Mouse (Mus musculus) stomach, postnatal 0 days (tissue): ENCODE measurements around the gene 4933427D14Rik. TPM values are rescaled to one million over a fixed set of nuclear protein-coding genes. Genes with fewer than 3 reads are reported as not detected.

Source experiments
- ATAC-seq: fragments of 200-750 bp; cut with Nextera tagmentation; 2 replicates; pipeline ENCODE4 v1.8.0; 2017; ENCODE audit not compliant: low FRiP score, low TSS enrichment
- DNase-seq: peaks from one replicate; pipeline ENCODE4 v3.0.0-alpha.2; 2016; ENCODE audit warnings: low spot score
- H3K27ac ChIP-seq: fragments of 300-500 bp; sonication (generic); replicated peaks from 2 replicates; pipeline ENCODE4 v1.5.1; 2014; ENCODE audit warnings: mild to moderate bottlenecking, control low read depth
- H3K27me3 ChIP-seq: fragments of 300-500 bp; sonication (generic); 2 replicates; pipeline ENCODE4 v1.6.1; 2014; ENCODE audit warnings: low read length; ENCODE audit not compliant: control insufficient read depth, insufficient read depth
- H3K36me3 ChIP-seq: fragments of 300-500 bp; sonication (generic); 2 replicates; pipeline ENCODE4 v1.6.1; 2014; ENCODE audit warnings: low read length, mixed read lengths; ENCODE audit not compliant: control insufficient read depth, insufficient read depth
- H3K4me1 ChIP-seq: fragments of 300-500 bp; sonication (generic); replicated peaks from 2 replicates; pipeline ENCODE4 v1.6.1; 2014; ENCODE audit warnings: antibody characterized with exemption; ENCODE audit not compliant: control insufficient read depth, insufficient read depth
- H3K4me2 ChIP-seq: fragments of 300-500 bp; sonication (generic); replicated peaks from 2 replicates; pipeline ENCODE4 v1.6.1; 2014; ENCODE audit warnings: low read depth, mild to moderate bottlenecking, control low read depth, moderate library complexity
- H3K4me3 ChIP-seq: fragments of 300-500 bp; sonication (generic); 2 replicates; pipeline ENCODE4 v1.5.1; 2014; ENCODE audit warnings: low read depth, low read length, control low read depth
- H3K9ac ChIP-seq: fragments of 300-500 bp; sonication (generic); 2 replicates; pipeline ENCODE4 v1.6.1; 2014; ENCODE audit warnings: mild to moderate bottlenecking, low read length, control low read depth, mixed read lengths
- H3K9me3 ChIP-seq: fragments of 300-500 bp; sonication (generic); 2 replicates; pipeline ENCODE4 v1.6.1; 2016; ENCODE audit warnings: low read length; ENCODE audit not compliant: control insufficient read depth
- CTCF ChIP-seq: IDR thresholded peaks from 2 replicates; pipeline ENCODE4 v1.5.1; 2016; ENCODE audit warnings: antibody characterized with exemption, low read depth, mild to moderate bottlenecking, moderate library complexity
- EP300 ChIP-seq: optimal IDR thresholded peaks from 2 replicates; pipeline ENCODE3; 2016; ENCODE audit warnings: antibody characterized with exemption
- WGBS: fragments of 180-500 bp; shearing (Covaris S2); extraction: QIAGEN DNeasy Blood & Tissue Kit; methylation state at CpG from one replicate; pipeline ENCODE4 v1.1.7; 2014; 5-methylcytosine and 5-hydroxymethylcytosine counted together
- polyA plus RNA-seq: library from polyadenylated mRNA; unstranded; fragments of >200 nt; fragmentation: Nextera tagmentation; extraction: Ambion mirVana; gene quantifications from 2 replicates; pipeline ENCODE4 v1.2.1, GENCODE M21; 2015

The 4933427D14Rik gene
- polyA plus RNA-seq, 1 experiment from 2014 or later, result 7.2 TPM

DNA sequence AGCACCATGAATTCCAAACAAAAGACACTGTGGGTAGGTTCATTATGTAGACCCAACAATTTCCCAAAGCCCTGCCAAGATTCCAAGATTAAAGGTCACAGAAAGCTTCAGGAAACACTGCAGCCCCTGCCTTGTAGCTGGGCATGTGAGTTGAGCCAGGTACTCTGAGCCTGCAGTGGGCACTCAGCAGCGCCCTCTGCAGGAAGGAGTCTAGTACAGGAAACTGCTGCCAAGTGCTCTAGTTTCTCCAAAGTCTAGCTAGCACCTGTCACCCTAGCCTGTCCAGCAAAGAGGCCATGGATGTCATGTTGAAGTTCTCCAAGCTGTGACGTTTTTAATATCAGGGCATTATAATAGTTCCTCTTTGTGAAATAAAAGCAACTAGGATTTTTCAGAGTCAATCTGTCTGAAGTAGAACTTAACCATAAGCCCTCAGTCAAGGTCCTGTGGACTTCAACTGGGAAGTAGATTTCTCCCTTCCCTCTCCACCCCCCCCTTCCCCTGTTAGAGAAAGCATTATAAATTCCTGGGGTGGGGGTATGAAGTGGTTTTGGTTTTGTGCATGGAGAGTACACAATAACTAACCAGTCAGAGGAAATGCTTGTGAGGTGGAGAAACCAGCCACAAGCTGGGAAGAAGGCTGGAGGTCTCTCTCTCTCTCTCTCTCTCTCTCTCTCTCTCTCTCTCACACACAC, 61.9 kb downstream of the 4933427D14Rik start:
- H3K4me3 ChIP-seq, result no peak overlapping the region
- peak; percentile 74 for TF ChIP-seq CTCF
- no peak for TF ChIP-seq EP300
- ATAC-seq (no peak), DNase-seq (peak; percentile 71)
- no peaks in the 10 kb centered on the region for H3K27me3 ChIP-seq
- no peaks in the 10 kb centered on the region for H3K4me1 ChIP-seq
- H3K36me3 ChIP-seq, result no peaks in the 10 kb centered on the region
- no peak overlapping the region for H3K9ac ChIP-seq
- H3K27ac ChIP-seq, result no peak overlapping the region
- no peaks in the 10 kb centered on the region for H3K9me3 ChIP-seq
- no peak overlapping the region for H3K4me2 ChIP-seq
- WGBS, result 22% methylated on average over 2 of the region's 2 CpGs

DNA sequence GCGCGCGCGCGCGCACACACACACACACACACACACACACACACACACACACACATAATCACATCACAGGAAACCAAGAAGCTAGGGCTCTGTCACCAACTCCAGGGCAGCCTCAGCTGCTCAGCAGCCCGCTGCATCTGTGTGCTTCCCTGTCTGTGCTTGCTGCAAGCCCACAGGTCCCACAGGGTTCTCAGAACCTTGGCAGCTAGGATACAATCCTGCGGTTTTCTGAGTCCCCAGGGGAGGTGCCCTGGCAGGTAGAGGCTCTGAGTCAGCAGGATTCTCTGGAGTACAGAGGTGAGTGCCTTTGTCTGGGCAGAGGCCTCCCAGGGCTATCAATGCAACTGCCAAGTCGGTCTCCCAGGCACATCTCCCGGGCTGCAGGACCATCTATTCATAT, 64.4 kb downstream of the 4933427D14Rik start:
- H3K27me3 ChIP-seq, result no peaks in the 10 kb centered on the region
- no peak overlapping the region for H3K27ac ChIP-seq
- no peak overlapping the region for H3K4me3 ChIP-seq
- no peaks in the 10 kb centered on the region for H3K9me3 ChIP-seq
- peak; percentile 86 for ATAC-seq
- WGBS, result 49% methylated on average over 10 of the region's 10 CpGs
- H3K4me1 ChIP-seq, result no peaks in the 10 kb centered on the region
- no peak overlapping the region for H3K9ac ChIP-seq
- no peak overlapping the region for H3K4me2 ChIP-seq
- H3K36me3 ChIP-seq, result no peaks in the 10 kb centered on the region
- DNase-seq, result peak; percentile 62
- TF ChIP-seq EP300, result no peak
- no peak for TF ChIP-seq CTCF

DNA sequence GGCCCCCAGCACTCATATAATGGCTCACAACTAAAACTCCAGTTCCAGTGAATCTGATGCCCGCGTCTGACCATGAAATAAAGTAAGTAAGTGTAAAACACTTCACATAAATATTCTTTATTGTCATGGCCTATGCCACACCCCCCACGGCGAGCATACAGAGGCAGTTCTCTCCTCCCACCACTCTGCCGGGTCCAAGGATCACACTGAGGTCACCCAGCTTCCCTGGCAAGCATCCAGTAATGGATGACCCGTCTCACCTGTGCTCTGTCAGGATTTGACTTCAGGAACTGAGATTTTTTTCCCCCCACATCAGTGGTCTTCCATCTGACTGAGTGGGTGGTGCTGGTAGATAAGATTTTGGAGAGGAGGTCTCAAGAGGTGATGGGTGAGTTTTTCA, 67.1 kb downstream of the 4933427D14Rik start:
- H3K36me3 ChIP-seq, result no peaks in the 10 kb centered on the region
- H3K9ac ChIP-seq, result no peak overlapping the region
- no peaks in the 10 kb centered on the region for H3K27me3 ChIP-seq
- peak; percentile 68 for DNase-seq
- 28% methylated on average over 6 of the region's 6 CpGs for WGBS
- TF ChIP-seq EP300 (no peak), CTCF (no peak)
- no peak overlapping the region for H3K4me2 ChIP-seq
- H3K27ac ChIP-seq, result no peak overlapping the region
- H3K4me3 ChIP-seq, result no peak overlapping the region
- no peaks in the 10 kb centered on the region for H3K4me1 ChIP-seq
- ATAC-seq, result peak; percentile 56; the same call in 1 of the 2 replicates
- no peaks in the 10 kb centered on the region for H3K9me3 ChIP-seq

DNA sequence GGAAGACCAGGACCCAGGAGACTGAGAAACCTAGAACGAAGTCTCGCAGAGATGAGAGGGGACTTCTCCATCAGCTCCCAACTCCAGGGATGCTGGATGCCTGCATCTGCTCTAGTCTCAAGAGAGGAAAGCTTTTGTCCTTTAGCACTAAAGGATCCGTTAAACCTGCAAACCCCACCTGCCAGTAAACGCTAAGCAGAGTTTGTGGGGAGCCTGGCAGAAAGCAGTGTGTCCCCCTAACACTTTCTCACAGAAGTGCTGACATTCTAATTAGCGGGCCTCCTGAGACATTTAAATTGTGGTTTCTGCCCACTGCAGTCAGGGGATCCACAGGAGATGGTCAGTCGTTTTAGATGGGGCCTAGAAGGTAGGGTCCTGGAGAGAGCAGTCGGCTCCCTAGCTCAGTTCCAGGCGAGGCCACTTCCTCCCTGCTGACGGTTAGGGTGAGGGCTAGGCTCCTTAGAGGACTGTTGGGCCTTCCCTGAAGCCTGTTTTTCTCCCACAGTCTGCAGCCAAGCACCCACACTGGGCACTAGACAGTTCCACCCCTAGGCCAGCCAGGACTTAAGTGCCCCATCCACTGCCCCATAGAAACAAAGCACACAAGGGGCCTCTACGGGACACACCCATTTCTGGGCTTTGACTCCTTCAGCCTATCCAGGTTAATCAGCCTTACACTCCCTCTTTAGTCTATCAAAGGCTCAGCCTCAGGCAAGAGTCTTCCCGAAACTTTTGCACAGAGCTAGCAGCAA, 70.9 kb downstream of the 4933427D14Rik start:
- TF ChIP-seq EP300 (no peak), CTCF (no peak)
- Histone ChIP-seq H3K4me2 (peak overlapping the region; percentile 96), H3K4me3 (peak overlapping the region; percentile 57), H3K4me1 (peaks cover 10% of the 10 kb centered on the region), H3K36me3 (no peaks in the 10 kb centered on the region), H3K9me3 (no peaks in the 10 kb centered on the region), H3K27ac (peak overlapping the region; percentile 56), H3K27me3 (no peaks in the 10 kb centered on the region), H3K9ac (peak overlapping the region; percentile 78; the same call in 1 of the 2 replicates)
- WGBS, result 48% methylated on average over 11 of the region's 11 CpGs
- ATAC-seq, result peak; percentile 51
- DNase-seq, result peak; percentile 48

DNA sequence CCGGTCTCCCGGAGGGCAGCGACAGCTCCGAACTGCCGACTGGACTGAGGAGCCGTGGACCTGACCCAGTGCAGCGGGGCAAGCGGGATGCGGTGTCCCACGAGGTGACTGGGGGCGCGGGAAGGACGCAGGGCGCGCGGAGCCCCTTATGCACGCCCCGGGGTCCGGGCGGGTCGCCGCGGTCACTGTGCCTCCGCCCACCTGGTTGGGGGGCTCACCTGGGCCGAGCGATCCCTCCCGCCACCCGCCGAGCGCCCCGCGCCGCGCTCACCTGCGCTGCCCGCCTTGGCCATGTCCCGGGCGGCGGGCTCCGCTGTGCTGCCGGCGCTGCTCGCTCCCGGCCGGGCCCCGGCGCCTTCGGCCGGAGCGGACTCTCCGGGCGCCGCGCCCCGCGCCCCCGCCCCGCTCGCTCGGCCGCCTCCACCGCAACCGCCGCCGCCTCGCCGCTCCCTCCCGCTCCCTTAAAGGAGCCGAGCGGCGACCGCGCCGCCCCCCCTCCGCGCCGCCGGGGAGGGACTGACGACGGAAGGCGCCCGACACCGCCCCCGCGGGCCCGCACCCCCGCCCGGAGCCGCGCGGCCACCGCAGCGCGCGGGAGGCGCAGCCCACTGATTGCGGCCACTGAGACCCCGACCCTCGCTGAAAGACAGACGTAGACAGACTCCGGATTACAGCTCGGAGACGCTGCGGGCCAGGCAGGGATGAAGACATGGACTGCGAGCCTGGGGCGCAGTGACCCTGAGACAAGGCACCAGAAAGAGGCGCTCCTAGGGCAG, 71.7 kb downstream of the 4933427D14Rik start, which contains the start of gene Pitpnm3:
Gene Pitpnm3 (minus strand): TSS at position 396 of the 776 bp plus-strand sequence.
- ATAC-seq (peak; percentile 19), DNase-seq (peak; percentile 56)
- H3K27me3 ChIP-seq, result no peaks in the 10 kb centered on the region
- peak within 1 kb of the TSS; percentile 56 for H3K27ac ChIP-seq
- no peaks in the 10 kb centered on the region for H3K9me3 ChIP-seq
- peak within 1 kb of the TSS; percentile 57 for H3K4me3 ChIP-seq
- H3K4me1 ChIP-seq, result peaks cover 10% of the 10 kb centered on the region
- 1% methylated on average over 58 of the region's 107 CpGs for WGBS
- H3K9ac ChIP-seq, result peak within 1 kb of the TSS; percentile 78
- no peaks in the 10 kb centered on the region for H3K36me3 ChIP-seq
- peak within 1 kb of the TSS; percentile 96 for H3K4me2 ChIP-seq
- TF ChIP-seq CTCF (no peak), EP300 (no peak)
